Mouse (Mus musculus) hindbrain, embryonic 11.5 days (tissue): ENCODE measurements around the gene Nr5a1. TPM values are rescaled to one million over a fixed set of nuclear protein-coding genes. Genes with fewer than 3 reads are reported as not detected.
A peak's percentile ranks its signal among the peaks of the same experiment; 100 is the strongest.

Source experiments
- ATAC-seq: fragments of 200-750 bp; cut with Nextera tagmentation; 2 replicates; pipeline ENCODE4 v1.8.0; 2017; ENCODE audit warnings: mild to moderate bottlenecking, moderate TSS enrichment, moderate library complexity; ENCODE audit not compliant: low FRiP score
- DNase-seq: peaks from one replicate; pipeline ENCODE4 v3.0.0-alpha.2; 2015; ENCODE audit warnings: low spot score
- H3K27ac ChIP-seq: fragments of 300-500 bp; sonication (generic); 2 replicates; pipeline ENCODE4 v1.5.1; 2014; ENCODE audit warnings: mild to moderate bottlenecking, low read depth, low read length
- H3K27me3 ChIP-seq: fragments of 300-500 bp; sonication (generic); 2 replicates; pipeline ENCODE4 v1.6.1; 2014; ENCODE audit warnings: mild to moderate bottlenecking, low read length, moderate library complexity, mixed read lengths; ENCODE audit not compliant: control insufficient read depth, insufficient read depth
- H3K36me3 ChIP-seq: fragments of 300-500 bp; sonication (generic); 2 replicates; pipeline ENCODE4 v1.6.1; 2014; ENCODE audit warnings: mild to moderate bottlenecking, low read length, moderate library complexity, mixed read lengths; ENCODE audit not compliant: control insufficient read depth, insufficient read depth
- H3K4me1 ChIP-seq: fragments of 300-500 bp; sonication (generic); replicated peaks from 2 replicates; pipeline ENCODE4 v1.6.1; 2014; ENCODE audit warnings: low read length, mixed read lengths; ENCODE audit not compliant: control insufficient read depth, insufficient read depth
- H3K4me2 ChIP-seq: fragments of 300-500 bp; sonication (generic); replicated peaks from 2 replicates; pipeline ENCODE4 v1.6.1; 2014; ENCODE audit warnings: mild to moderate bottlenecking, low read depth, low read length
- H3K4me3 ChIP-seq: fragments of 300-500 bp; sonication (generic); 2 replicates; pipeline ENCODE4 v1.5.1; 2014; ENCODE audit warnings: low read depth, low read length
- H3K9ac ChIP-seq: fragments of 300-500 bp; sonication (generic); 2 replicates; pipeline ENCODE4 v1.6.1; 2014; ENCODE audit warnings: low read depth, low read length
- H3K9me3 ChIP-seq: fragments of 300-500 bp; sonication (generic); 2 replicates; pipeline ENCODE4 v1.6.1; 2016; ENCODE audit warnings: low read length; ENCODE audit not compliant: control insufficient read depth
- WGBS: fragments of 180-500 bp; shearing (Covaris S2); extraction: QIAGEN DNeasy Blood & Tissue Kit; methylation state at CpG from one replicate; pipeline ENCODE4 v1.1.7; 2014; 5-methylcytosine and 5-hydroxymethylcytosine counted together
- polyA plus RNA-seq: library from polyadenylated mRNA; unstranded; fragments of >200 nt; fragmentation: Nextera tagmentation; extraction: Ambion mirVana; gene quantifications from 2 replicates; pipeline ENCODE4 v1.2.1, GENCODE M21; 2014

The Nr5a1 gene
- polyA plus RNA-seq, 1 experiment from 2014 or later: 0.19 TPM

- Histone ChIP-seq H3K27me3 (no peaks in the 10 kb centered on the region), H3K9ac (no peak overlapping the region), H3K36me3 (no peaks in the 10 kb centered on the region), H3K27ac (no peak overlapping the region), H3K4me1 (no peaks in the 10 kb centered on the region), H3K4me2 (no peak overlapping the region), H3K9me3 (no peaks in the 10 kb centered on the region), H3K4me3 (no peak overlapping the region)
- DNase-seq (no peak), ATAC-seq (no peak)
Measured at GRCm38 (mm10) chr2:38678947-38679346, 35.4 kb downstream of the Nr5a1 start.

- no peaks in the 10 kb centered on the region for H3K27me3 ChIP-seq
- no peak overlapping the region for H3K4me2 ChIP-seq
- H3K4me3 ChIP-seq: no peak overlapping the region
- peak; percentile 59 for ATAC-seq
- no peaks in the 10 kb centered on the region for H3K36me3 ChIP-seq
- H3K9me3 ChIP-seq: no peaks in the 10 kb centered on the region
- DNase-seq: peak; percentile 43
- 60% methylated on average over 9 of the region's 9 CpGs for WGBS
- no peak overlapping the region for H3K9ac ChIP-seq
- H3K4me1 ChIP-seq: no peaks in the 10 kb centered on the region
- H3K27ac ChIP-seq: no peak overlapping the region
Measured at GRCm38 (mm10) chr2:38675366-38675969, 38.9 kb downstream of the Nr5a1 start.

- Histone ChIP-seq H3K4me1 (no peaks in the 10 kb centered on the region), H3K9me3 (no peaks in the 10 kb centered on the region), H3K27ac (no peak overlapping the region), H3K9ac (no peak overlapping the region), H3K4me2 (no peak overlapping the region), H3K27me3 (no peaks in the 10 kb centered on the region), H3K36me3 (no peaks in the 10 kb centered on the region), H3K4me3 (no peak overlapping the region)
- DNase-seq (no peak), ATAC-seq (no peak)
- 59% methylated on average over 11 of the region's 11 CpGs for WGBS
Measured at GRCm38 (mm10) chr2:38672496-38672895, 41.8 kb downstream of the Nr5a1 start.

- Histone ChIP-seq H3K4me2 (peak overlapping the region; percentile 22; the same call in 1 of the 2 replicates), H3K27ac (no peak overlapping the region), H3K9me3 (no peaks in the 10 kb centered on the region), H3K9ac (no peak overlapping the region), H3K4me3 (no peak overlapping the region), H3K27me3 (no peaks in the 10 kb centered on the region), H3K4me1 (no peaks in the 10 kb centered on the region), H3K36me3 (no peaks in the 10 kb centered on the region)
- WGBS: 12% methylated on average over 17 of the region's 17 CpGs
- DNase-seq (peak; percentile 57), ATAC-seq (peak; percentile 74)
Measured at GRCm38 (mm10) chr2:38668802-38669580, 45.4 kb downstream of the Nr5a1 start.

GRCm38 (mm10) chr2:38661398-38661797, 52.9 kb downstream of the Nr5a1 start:
- Histone ChIP-seq H3K4me1 (no peaks in the 10 kb centered on the region), H3K9me3 (no peaks in the 10 kb centered on the region), H3K27me3 (no peaks in the 10 kb centered on the region), H3K4me3 (no peak overlapping the region), H3K27ac (no peak overlapping the region), H3K36me3 (no peaks in the 10 kb centered on the region), H3K9ac (no peak overlapping the region), H3K4me2 (no peak overlapping the region)
- ATAC-seq (no peak), DNase-seq (peak; percentile 43)
- WGBS: 0% methylated on average over 1 of the region's 1 CpGs

GRCm38 (mm10) chr2:38658338-38658836, 56.0 kb downstream of the Nr5a1 start:
- Histone ChIP-seq H3K27ac (no peak overlapping the region), H3K4me3 (peak overlapping the region; percentile 31), H3K27me3 (no peaks in the 10 kb centered on the region), H3K4me2 (peak overlapping the region; percentile 52), H3K4me1 (no peaks in the 10 kb centered on the region), H3K36me3 (no peaks in the 10 kb centered on the region), H3K9ac (peak overlapping the region; percentile 34; the same call in 1 of the 2 replicates), H3K9me3 (no peaks in the 10 kb centered on the region)
- DNase-seq (peak; percentile 87), ATAC-seq (peak; percentile 97)
- WGBS: 0% methylated on average over 16 of the region's 25 CpGs

GRCm38 (mm10) chr2:38653694-38654093, 60.6 kb downstream of the Nr5a1 start:
- no peaks in the 10 kb centered on the region for H3K9me3 ChIP-seq
- ATAC-seq (no peak), DNase-seq (no peak)
- no peak overlapping the region for H3K4me2 ChIP-seq
- no peaks in the 10 kb centered on the region for H3K36me3 ChIP-seq
- 0 out of 2 replicates have a peak, but pooled peaks cover 2% of the 10 kb centered on the region for H3K27me3 ChIP-seq
- no peak overlapping the region for H3K27ac ChIP-seq
- no peak overlapping the region for H3K9ac ChIP-seq
- no peaks in the 10 kb centered on the region for H3K4me1 ChIP-seq
- 81% methylated on average over 2 of the region's 2 CpGs for WGBS
- no peak overlapping the region for H3K4me3 ChIP-seq

- Histone ChIP-seq H3K36me3 (no peaks in the 10 kb centered on the region), H3K27ac (no peak overlapping the region), H3K4me1 (no peaks in the 10 kb centered on the region), H3K9ac (no peak overlapping the region), H3K4me3 (no peak overlapping the region), H3K27me3 (0 out of 2 replicates have a peak, but pooled peaks cover 2% of the 10 kb centered on the region), H3K9me3 (no peaks in the 10 kb centered on the region), H3K4me2 (no peak overlapping the region)
- WGBS: 88% methylated on average over 5 of the region's 5 CpGs
- DNase-seq: no peak
- no peak for ATAC-seq
Measured at GRCm38 (mm10) chr2:38653293-38653619, 61.1 kb downstream of the Nr5a1 start.
